Mouse (Mus musculus) Patski (cell line): ENCODE data around the gene Stk40. TPM values are rescaled to one million over a fixed set of nuclear protein-coding genes. Genes with fewer than 3 reads are reported as not detected.
A peak's percentile ranks its signal among the peaks of the same experiment; 100 is the strongest.

Source experiments
- ATAC-seq: fragments of 100-300 bp; one replicate; pipeline ENCODE4 v1.8.0; 2021
- CTCF ChIA-PET: fragments of 350-600 bp; sonication (Branson Sonifier 250); formaldehyde crosslinking; loops from one replicate; lab custom pipeline; 2022; ENCODE audit warnings: inconsistent platforms; lab: Charles Lee
- POLR2A ChIA-PET: fragments of 350-600 bp; sonication (Branson Sonifier 250); formaldehyde crosslinking; loops from one replicate; lab custom pipeline; 2022; ENCODE audit warnings: antibody characterized with exemption, inconsistent platforms; lab: Charles Lee
- DNase-seq: peaks from one replicate; pipeline ENCODE4 v3.0.0-alpha.2; 2011; ENCODE audit warnings: low read depth, low spot score
- H3K27me3 ChIP-seq: fragments of 371-371 bp; one replicate; pipeline ENCODE4 v1.5.1; 2021
- CTCF ChIP-seq: fragments of 100-300 bp; IDR thresholded peaks from one replicate; pipeline ENCODE4 v1.5.1; 2021
- in situ Hi-C: fragments of 300-500 bp; cut with MboI; formaldehyde crosslinking; loops from 3 replicates; pipeline ENCODE4 v1.11.1; 2018; ENCODE audit warnings: low pct_unique_long_range_greater_than_20kb, mixed read lengths
- polyA plus RNA-seq: library from polyadenylated mRNA; unstranded; gene quantifications from one replicate; pipeline ENCODE4 v1.2.3, GENCODE M21; 2021

Stk40 gene
- polyA plus RNA-seq: 11.8 TPM

- POLR2A ChIA-PET: interaction anchor here (1.0 to 5.2 kb wide), 3 partner anchors 10 to 28 kb away, joined by 3 to 20 read pairs (median 5); no protein-coding TSS in a partner anchor
Measured at GRCm38 (mm10) chr4:126103590-126104068, at the start of gene Stk40. TSS of gene Stk40 (plus strand) at chr4:126103957.

GRCm38 (mm10) chr4:126057207-126058133, 46.3 kb upstream of the Stk40 start:
- ATAC-seq (no peak), DNase-seq (no peak)
- in situ Hi-C loops: no loop called here
- ChIA-PET POLR2A (no interaction called here), CTCF (no interaction called here)
- TF ChIP-seq CTCF: no peak
- H3K27me3 ChIP-seq: no peaks in the 10 kb centered on the region

More at GRCm38 (mm10) chr4:126103590-126104068, at the start of gene Stk40:
- in situ Hi-C loops: no loop called here
- peak; percentile 86 for DNase-seq
- H3K27me3 ChIP-seq: no peaks in the 10 kb centered on the region
- peak; percentile 89 for ATAC-seq
- CTCF ChIA-PET: interaction anchor here (0.9 to 1.4 kb wide), 2 partner anchors 9 to 11 kb away, joined by 3 read pairs; no protein-coding TSS in a partner anchor
- no peak for TF ChIP-seq CTCF

GRCm38 (mm10) chr4:126058134-126058996, 45.4 kb upstream of the Stk40 start, which contains the start of gene Oscp1:
TSS of gene Oscp1 (plus strand) at chr4:126058565.
- DNase-seq (peak; percentile 69), ATAC-seq (peak; percentile 95)
- no peak for TF ChIP-seq CTCF
- in situ Hi-C loops: no loop called here
- ChIA-PET POLR2A (no interaction called here), CTCF (no interaction called here)
- no peaks in the 10 kb centered on the region for H3K27me3 ChIP-seq

- ChIA-PET POLR2A (no interaction called here), CTCF (no interaction called here)
- no peak for DNase-seq
- no peaks in the 10 kb centered on the region for H3K27me3 ChIP-seq
- ATAC-seq: no peak
- in situ Hi-C loops: no loop called here
- TF ChIP-seq CTCF: no peak
Measured at GRCm38 (mm10) chr4:126058997-126059362, 44.8 kb upstream of the Stk40 start.

GRCm38 (mm10) chr4:126062856-126063255, 40.9 kb upstream of the Stk40 start:
- CTCF ChIA-PET: no interaction called here
- TF ChIP-seq CTCF: peak; percentile 32
- DNase-seq: no peak
- H3K27me3 ChIP-seq: no peaks in the 10 kb centered on the region
- in situ Hi-C loops: no loop called here
- no peak for ATAC-seq
- POLR2A ChIA-PET: interaction anchor here (0.6 kb wide), 1 partner anchor 432 kb away, joined by 4 read pairs; no protein-coding TSS in a partner anchor

GRCm38 (mm10) chr4:126065241-126065640, 38.5 kb upstream of the Stk40 start:
- DNase-seq (no peak), ATAC-seq (no peak)
- CTCF ChIA-PET: interaction anchor here (2.0 kb wide), 1 partner anchor 34 kb away, joined by 4 read pairs; no protein-coding TSS in a partner anchor
- no peaks in the 10 kb centered on the region for H3K27me3 ChIP-seq
- POLR2A ChIA-PET: no interaction called here
- in situ Hi-C loops: no loop called here
- TF ChIP-seq CTCF: no peak

GRCm38 (mm10) chr4:126067401-126068077, 36.2 kb upstream of the Stk40 start:
- TF ChIP-seq CTCF: no peak
- ChIA-PET CTCF (interaction anchor here (1.7 kb wide), 1 partner anchor 21 kb away, joined by 3 read pairs; the partner anchor contains the start of gene Mrps15), POLR2A (no interaction called here)
- no peaks in the 10 kb centered on the region for H3K27me3 ChIP-seq
- in situ Hi-C loops: no loop called here
- DNase-seq (no peak), ATAC-seq (no peak)

GRCm38 (mm10) chr4:126068842-126069241, 34.9 kb upstream of the Stk40 start:
- DNase-seq (no peak), ATAC-seq (no peak)
- ChIA-PET CTCF (interaction anchor here (1.7 kb wide), 1 partner anchor 22 kb away, joined by 3 read pairs; the partner anchor contains the start of gene Mrps15), POLR2A (no interaction called here)
- H3K27me3 ChIP-seq: no peaks in the 10 kb centered on the region
- in situ Hi-C loops: no loop called here
- no peak for TF ChIP-seq CTCF

- CTCF ChIA-PET: no interaction called here
Measured at GRCm38 (mm10) chr4:126077833-126078232, 25.9 kb upstream of the Stk40 start.

More at GRCm38 (mm10) chr4:126077833-126078232, 25.9 kb upstream of the Stk40 start:
- POLR2A ChIA-PET: no interaction called here
- ATAC-seq: no peak
- no peak for TF ChIP-seq CTCF
- no peak for DNase-seq
- H3K27me3 ChIP-seq: no peaks in the 10 kb centered on the region
- in situ Hi-C loops: no loop called here
